Mouse (Mus musculus) kidney, adult 2 months (tissue): ENCODE data around the gene Lct.

ENCODE experiments used
- CTCF ChIP-seq: fragments of 200-500 bp; conservative IDR thresholded peaks from 2 replicates; pipeline ENCODE4 v1.5.1; 2011; ENCODE audit warnings: low read depth, mild to moderate bottlenecking, control low read depth, low read length, moderate library complexity, mixed read lengths; ENCODE audit not compliant: insufficient read depth, insufficient read length
- POLR2A ChIP-seq: fragments of 200-500 bp; IDR thresholded peaks from one replicate; pipeline ENCODE4 v1.6.1; 2011; ENCODE audit warnings: low read depth, low read length, control low read depth

GRCm38 (mm10) chr1:128353092-128353491 lies 25.0 kb upstream of the Lct start:
- TF ChIP-seq POLR2A, result no peak
- TF ChIP-seq CTCF, result no peak
